Mouse (Mus musculus) kidney, adult 8-10 months (tissue): ENCODE measurements around the gene Acvr1b.

ENCODE experiments used
- DNase-seq, 2 experiments: peaks; one replicate each; pipeline ENCODE4 v3.0.0; 2022

Gene Acvr1b

GRCm38 (mm10) chr15:101176795-101177691, 3.2 kb downstream of the Acvr1b start:
- no peak for DNase-seq

GRCm38 (mm10) chr15:101180363-101181105, 6.7 kb downstream of the Acvr1b start:
- peak in 1 of 2 experiments; percentile 9 for DNase-seq

DNA sequence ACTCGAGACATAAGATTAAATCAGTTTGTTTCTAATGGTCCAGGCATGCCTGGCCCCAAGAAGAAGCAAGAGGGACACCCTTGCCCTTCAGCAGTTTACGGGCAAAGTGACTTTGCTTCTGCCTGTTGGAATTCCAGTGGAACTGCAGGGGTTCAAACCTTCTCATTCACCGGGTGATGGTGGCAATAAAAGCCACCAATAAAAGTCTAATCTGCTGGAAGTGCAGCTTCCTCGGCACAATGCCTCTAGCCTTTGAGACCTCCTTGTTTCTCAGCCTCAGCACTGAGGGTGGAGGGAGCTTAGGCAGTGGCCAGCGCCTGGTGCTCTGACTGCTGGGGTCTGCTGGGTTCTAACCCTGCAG, 7.2 kb downstream of the Acvr1b start:
- no peak for DNase-seq

GRCm38 (mm10) chr15:101181500-101181899, 7.6 kb downstream of the Acvr1b start:
- DNase-seq = peak in 1 of 2 experiments; percentile 33

DNA sequence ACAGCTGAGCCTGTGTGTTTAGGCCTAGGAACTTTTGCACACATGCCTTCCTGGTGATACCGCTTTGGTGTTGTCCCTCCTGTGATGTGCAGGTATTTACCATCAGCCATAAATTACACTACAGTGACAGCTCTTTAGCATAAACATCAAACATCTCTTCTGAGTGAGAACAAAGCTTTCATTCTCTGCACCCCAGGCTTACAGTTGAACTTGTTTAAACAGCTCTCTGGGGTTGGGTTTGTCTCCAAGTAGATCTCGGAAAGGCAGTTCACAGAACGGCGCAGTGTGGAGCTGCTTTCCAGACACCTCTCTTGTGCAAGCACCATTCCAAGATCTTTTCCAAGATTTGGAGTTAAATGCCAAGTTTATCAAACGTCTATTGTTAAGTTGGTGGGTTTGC, 8.8 kb downstream of the Acvr1b start:
- no peak for DNase-seq

- no peak for DNase-seq
These were observed 10.4 kb downstream of the Acvr1b start for GRCm38 (mm10) chr15:101184300-101184699.

DNA sequence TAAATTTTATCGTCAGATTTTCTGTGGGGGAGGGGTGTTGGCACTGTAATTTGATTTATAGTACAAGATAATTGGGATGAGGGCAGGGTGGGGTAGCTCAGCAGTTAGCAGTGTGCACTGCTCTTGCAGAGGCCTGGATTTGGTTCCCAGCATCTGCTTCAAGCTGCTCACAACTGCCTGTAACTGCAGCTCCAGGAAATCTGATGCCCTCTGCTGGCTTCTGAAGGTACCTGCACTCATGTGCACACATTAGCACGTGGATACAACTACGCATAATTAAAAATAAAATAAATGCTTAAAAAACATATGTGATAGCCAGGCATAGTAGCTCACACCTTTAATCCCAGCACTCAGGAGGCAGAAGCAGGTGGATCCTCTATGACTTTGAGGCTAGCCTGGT, 11.7 kb downstream of the Acvr1b start:
- DNase-seq = no peak

- DNase-seq = peak in 1 of 2 experiments; percentile 44
These were observed 14.0 kb downstream of the Acvr1b start for GRCm38 (mm10) chr15:101187907-101188306.

- DNase-seq = no peak
These were observed 16.3 kb downstream of the Acvr1b start for GRCm38 (mm10) chr15:101189981-101190761.

GRCm38 (mm10) chr15:101190762-101191150, 16.9 kb downstream of the Acvr1b start:
- no peak for DNase-seq

DNA sequence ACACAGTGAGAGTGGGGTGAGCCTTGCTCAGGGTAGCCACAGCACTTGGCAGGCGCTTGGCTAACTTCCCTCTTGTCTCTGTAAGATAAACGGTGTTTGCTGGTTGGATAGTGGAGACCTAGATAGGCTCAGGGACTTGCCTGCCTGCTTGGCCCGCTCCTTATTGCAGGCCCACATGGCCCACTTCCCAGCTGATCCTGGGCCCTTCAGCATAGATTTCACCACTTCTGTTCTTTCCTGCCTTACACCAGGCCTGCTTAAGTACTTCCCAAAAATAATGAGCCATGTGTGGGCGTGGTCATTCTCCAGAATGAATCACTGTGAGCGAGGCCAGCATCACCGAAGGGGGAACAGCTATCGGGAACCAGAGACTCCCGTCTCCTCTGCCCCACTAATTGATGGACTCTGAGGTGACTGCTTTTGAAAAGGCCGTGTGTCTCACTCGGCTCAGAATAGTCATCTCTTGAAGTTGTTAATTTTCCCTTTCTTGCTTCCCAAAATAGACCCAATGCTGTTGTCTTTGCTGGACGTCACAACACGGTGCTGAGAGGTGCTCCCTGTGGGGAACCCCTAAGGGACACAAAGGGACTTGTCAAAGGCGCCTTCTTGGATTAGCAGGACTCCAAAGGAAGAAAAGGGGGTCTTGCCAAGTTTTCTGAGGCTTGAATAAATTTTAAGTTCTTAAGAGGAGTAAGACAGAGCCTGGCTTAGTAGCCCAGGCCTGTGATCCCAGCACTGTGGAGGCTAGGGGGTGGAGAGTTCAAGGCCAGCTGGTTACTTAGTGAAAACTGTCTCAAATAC, 17.8 kb downstream of the Acvr1b start:
- no peak for DNase-seq

DNA sequence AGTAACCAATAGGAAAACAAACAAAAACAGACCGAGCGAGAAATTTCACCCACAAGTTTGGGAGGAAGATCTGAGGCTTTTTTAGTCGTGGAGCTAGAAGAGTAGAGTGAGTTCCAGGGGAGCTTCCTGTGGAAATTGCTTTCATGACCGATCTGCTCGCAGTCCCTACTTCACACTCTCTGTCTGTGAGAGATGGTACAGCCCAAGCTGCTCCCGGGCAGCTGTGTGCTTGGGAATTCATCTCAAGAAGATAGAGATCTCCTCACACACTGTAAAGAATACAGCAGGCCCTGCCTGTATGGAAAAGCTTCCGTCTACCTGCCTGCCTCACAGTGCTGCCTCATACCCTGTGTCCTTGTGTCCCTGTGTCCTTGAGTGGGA, 18.4 kb downstream of the Acvr1b start:
- DNase-seq = no peak

- DNase-seq = no peak
These were observed 18.8 kb downstream of the Acvr1b start for GRCm38 (mm10) chr15:101192651-101193050.

DNA sequence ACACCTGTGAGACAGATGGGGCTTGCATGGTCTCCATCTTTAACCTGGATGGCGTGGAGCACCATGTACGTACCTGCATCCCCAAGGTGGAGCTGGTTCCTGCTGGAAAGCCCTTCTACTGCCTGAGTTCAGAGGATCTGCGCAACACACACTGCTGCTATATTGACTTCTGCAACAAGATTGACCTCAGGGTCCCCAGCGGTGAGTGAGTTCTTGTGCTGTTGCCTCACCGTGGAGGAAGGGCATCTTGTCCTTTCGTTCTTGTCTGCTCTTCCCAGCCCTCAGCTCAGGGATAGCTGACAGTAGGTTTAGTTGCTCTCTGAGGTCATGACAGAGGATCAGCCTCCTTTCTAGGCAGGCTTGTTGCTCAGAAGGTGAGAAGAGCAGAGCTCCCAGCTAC, 20.1 kb downstream of the Acvr1b start:
- DNase-seq = no peak

DNA sequence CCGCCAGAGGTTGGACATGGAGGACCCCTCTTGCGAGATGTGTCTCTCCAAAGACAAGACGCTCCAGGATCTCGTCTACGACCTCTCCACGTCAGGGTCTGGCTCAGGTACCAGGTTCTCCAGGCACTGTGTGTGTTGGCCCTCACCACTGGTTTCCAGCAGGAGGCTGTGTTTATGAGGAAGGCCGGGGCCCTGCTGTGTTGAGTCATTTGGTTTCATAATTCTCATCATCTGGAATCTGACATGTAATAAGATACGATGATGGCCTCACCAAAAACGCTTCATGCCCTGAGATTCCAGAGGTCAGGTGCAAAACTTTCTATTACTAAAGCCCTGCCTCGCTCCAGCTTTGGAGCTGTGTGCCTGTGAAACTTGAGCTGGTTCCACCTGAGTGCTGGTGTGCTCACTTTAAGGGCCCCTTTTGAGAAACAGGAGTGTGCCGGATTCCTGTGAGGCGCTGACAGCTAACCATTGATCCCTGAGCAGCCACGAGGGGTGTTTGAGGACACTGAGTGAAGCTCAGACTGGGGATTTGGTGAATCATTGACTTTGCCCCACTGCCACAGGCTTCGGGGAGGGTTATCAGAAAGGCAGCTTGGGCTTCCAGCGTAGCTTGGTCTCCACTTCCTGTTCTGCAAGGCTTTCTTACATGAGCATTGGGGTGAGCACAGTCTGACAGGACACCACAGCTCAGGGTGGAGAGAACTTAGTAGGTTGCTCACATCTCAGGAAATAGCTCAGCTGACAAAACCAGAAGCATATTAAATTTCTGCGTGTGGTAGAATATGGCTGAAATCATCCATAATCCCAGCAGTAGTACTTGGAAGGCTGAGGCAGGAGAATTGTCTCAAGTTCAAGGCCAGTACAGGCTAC, 21.3 kb downstream of the Acvr1b start:
- peak; percentile 89 to 95 for DNase-seq

DNA sequence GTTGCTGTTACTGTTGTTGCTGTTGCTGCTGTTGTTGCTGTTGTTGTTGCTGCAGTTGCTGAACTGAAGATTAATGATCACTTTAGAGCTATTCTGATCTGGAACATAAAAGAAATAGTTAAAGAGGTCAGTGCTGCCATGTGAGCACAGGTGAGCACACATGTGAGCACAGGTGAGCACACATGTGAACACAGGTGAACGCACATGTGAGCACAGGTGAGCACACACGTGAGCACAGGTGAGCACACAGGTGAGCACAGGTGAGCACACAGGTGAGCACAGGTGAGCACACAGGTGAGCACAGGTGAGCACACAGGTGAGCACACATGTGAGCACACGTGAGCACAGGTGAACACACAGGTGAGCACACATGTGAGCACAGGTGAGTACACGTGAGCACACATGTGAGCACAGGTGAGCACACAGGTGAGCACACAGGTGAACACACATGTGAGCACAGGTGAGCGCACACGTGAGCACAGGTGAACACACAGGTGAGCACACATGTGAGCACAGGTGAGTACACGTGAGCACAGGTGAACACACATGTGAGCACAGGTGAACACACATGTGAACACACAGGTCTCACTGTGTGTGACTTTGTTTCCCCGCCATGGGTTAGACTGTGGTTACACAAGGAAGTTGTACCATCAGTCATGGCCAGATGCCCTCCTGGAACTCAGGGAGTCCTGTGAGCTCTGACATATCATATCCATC, 22.4 kb downstream of the Acvr1b start:
- no peak for DNase-seq

DNA sequence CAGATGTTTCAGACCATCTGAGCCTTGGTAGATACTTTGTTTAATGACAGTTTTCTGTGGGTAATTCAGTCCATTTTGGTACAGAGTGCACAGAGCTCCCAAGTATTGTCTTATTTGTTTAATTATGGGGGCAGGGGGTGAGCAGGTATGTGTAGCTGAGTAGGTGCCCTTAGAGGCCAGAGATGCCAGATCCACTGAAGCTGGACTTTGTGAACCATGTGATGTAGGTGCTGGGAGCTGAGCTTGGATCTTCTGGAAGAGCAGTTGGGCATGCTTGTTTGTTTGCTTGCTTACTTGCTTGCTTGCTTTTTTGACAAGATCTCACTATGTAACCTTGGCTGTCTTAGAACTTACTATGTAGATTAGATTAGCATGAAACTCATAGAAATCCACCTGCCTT, 23.1 kb downstream of the Acvr1b start:
- no peak for DNase-seq

- peak in 1 of 2 experiments; percentile 57 for DNase-seq
These were observed 23.8 kb downstream of the Acvr1b start for GRCm38 (mm10) chr15:101197497-101198179.

DNA sequence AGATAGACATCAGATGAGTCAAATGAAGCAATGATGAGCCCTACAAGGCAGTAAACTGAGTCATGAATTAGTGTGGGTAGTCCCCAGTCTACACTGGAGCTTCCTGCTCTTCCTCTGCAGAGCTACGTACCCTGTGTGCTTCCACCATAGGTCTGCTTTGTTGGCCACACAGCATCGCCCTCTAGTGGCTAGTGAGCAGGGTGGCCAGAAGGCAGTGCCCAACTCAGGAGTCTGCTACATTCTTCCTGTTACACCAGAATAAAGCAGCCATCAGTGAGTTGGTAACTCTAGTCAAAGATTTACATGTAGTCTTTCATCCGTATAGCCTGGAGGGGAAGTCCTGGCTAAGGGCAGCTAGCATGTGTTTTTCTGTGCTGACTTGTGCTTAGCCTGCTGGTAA, 24.4 kb downstream of the Acvr1b start:
- DNase-seq = peak; percentile 87 to 91

DNA sequence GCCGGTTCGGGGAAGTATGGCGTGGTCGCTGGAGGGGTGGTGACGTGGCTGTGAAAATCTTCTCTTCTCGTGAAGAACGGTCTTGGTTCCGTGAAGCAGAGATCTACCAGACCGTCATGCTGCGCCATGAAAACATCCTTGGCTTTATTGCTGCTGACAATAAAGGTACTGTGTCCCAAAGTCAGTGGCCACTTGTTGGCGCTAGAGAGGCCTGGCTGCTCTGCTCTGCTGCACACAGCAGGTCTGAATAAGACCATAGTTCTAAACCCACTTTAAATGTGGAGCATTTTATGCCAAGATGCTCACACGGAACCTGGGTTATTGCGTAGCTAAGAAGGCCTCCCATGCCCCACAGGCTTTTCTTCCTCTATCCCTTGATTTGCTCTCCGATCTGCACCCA, 25.0 kb downstream of the Acvr1b start:
- no peak for DNase-seq
